Mouse (Mus musculus): Measurements from ENCODE around the gene Terf2ip.

Terf2ip gene

GRCm38 (mm10) chr8:112010997-112011815 is at the start of gene Terf2ip, which contains the start of gene Kars:
Terf2ip (plus strand) TSS chr8:112011398.
Kars (minus strand) TSS chr8:112011323.
- DNase-seq (ENCODE audit: extremely low spot score, low spot score) = peak; percentile 92

- DNase-seq (ENCODE audit: extremely low spot score, low spot score) = no peak
These were observed 48.6 kb upstream of the Terf2ip start for GRCm38 (mm10) chr8:111962589-111962988.

- no peak for DNase-seq (ENCODE audit: extremely low spot score, low spot score)
These were observed 48.1 kb upstream of the Terf2ip start for GRCm38 (mm10) chr8:111963091-111963490.

GRCm38 (mm10) chr8:111963546-111963945 is 47.7 kb upstream of the Terf2ip start:
- DNase-seq (ENCODE audit: extremely low spot score, low spot score) = no peak

GRCm38 (mm10) chr8:111964351-111964750 is 46.8 kb upstream of the Terf2ip start:
- no peak for DNase-seq (ENCODE audit: extremely low spot score, low spot score)

GRCm38 (mm10) chr8:111964849-111965561 is 46.2 kb upstream of the Terf2ip start:
- DNase-seq (ENCODE audit: extremely low spot score, low spot score) = no peak

GRCm38 (mm10) chr8:111967246-111967870 is 43.8 kb upstream of the Terf2ip start:
- no peak for DNase-seq (ENCODE audit: extremely low spot score, low spot score)

GRCm38 (mm10) chr8:111968541-111968940 is 42.7 kb upstream of the Terf2ip start:
- no peak for DNase-seq (ENCODE audit: extremely low spot score, low spot score)

- no peak for DNase-seq (ENCODE audit: extremely low spot score, low spot score)
These were observed 42.2 kb upstream of the Terf2ip start for GRCm38 (mm10) chr8:111968991-111969390.

- DNase-seq (ENCODE audit: extremely low spot score, low spot score) = no peak
These were observed 37.1 kb upstream of the Terf2ip start for GRCm38 (mm10) chr8:111974138-111974537.

GRCm38 (mm10) chr8:111975706-111976105 is 35.5 kb upstream of the Terf2ip start:
- no peak for DNase-seq (ENCODE audit: extremely low spot score, low spot score)

- no peak for DNase-seq (ENCODE audit: extremely low spot score, low spot score)
These were observed 34.9 kb upstream of the Terf2ip start for GRCm38 (mm10) chr8:111976326-111976725.

GRCm38 (mm10) chr8:111978147-111978546 is 33.1 kb upstream of the Terf2ip start:
- no peak for DNase-seq (ENCODE audit: extremely low spot score, low spot score)

- no peak for DNase-seq (ENCODE audit: extremely low spot score, low spot score)
These were observed 29.1 kb upstream of the Terf2ip start for GRCm38 (mm10) chr8:111982116-111982515.

- DNase-seq (ENCODE audit: extremely low spot score, low spot score) = no peak
These were observed 26.7 kb upstream of the Terf2ip start for GRCm38 (mm10) chr8:111984511-111984910.

GRCm38 (mm10) chr8:111989911-111990310 is 21.3 kb upstream of the Terf2ip start:
- DNase-seq (ENCODE audit: extremely low spot score, low spot score) = peak; percentile 81

- no peak for DNase-seq (ENCODE audit: extremely low spot score, low spot score)
These were observed 19.9 kb upstream of the Terf2ip start for GRCm38 (mm10) chr8:111991278-111991677.

- DNase-seq (ENCODE audit: extremely low spot score, low spot score) = peak; percentile 86
These were observed 19.0 kb upstream of the Terf2ip start, which contains the start of gene Adat1 for GRCm38 (mm10) chr8:111992013-111992702. Adat1 (minus strand) TSS chr8:111992302.

GRCm38 (mm10) chr8:111992703-111993039 is 18.5 kb upstream of the Terf2ip start:
- DNase-seq (ENCODE audit: extremely low spot score, low spot score) = no peak

GRCm38 (mm10) chr8:112004754-112005153 is 6.4 kb upstream of the Terf2ip start:
- no peak for DNase-seq (ENCODE audit: extremely low spot score, low spot score)

GRCm38 (mm10) chr8:112005601-112006000 is 5.6 kb upstream of the Terf2ip start:
- no peak for DNase-seq (ENCODE audit: extremely low spot score, low spot score)

Measured in neural tube, embryonic 10.5 days (tissue).